Mouse (Mus musculus): ENCODE results near the gene Slc22a15.
"Not testable (repeated sequence)": the region's sequence is repeated elsewhere in the genome, so short reads cannot be mapped to it uniquely, and the experiment has no call there.

Slc22a15 gene

DNA sequence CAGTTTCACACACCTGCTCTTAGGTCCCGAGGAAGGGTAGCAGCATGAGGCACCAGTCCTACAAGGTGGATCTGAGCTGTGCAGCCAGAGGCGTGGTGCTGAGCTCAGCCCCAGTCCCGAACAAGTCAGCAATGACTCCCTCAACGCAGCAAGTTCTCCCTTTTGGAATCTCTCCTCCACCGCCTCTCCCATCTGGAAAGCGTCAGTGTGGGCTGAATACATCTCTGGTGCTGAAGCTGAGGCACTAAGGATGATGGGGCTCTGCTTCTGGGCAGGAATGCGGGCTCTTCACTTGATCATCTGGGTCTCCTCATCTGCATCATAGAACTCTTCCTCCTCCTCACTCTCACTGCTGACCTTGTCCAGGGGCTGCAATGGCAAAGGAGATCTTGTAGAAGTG is 64.1 kb downstream of the Slc22a15 start:
- no peak for DNase-seq

GRCm38 (mm10) chr3:101859740-101860139 is 64.5 kb downstream of the Slc22a15 start:
- no peak for DNase-seq

GRCm38 (mm10) chr3:101854075-101854474 is 70.2 kb downstream of the Slc22a15 start:
- no peak for DNase-seq

DNA sequence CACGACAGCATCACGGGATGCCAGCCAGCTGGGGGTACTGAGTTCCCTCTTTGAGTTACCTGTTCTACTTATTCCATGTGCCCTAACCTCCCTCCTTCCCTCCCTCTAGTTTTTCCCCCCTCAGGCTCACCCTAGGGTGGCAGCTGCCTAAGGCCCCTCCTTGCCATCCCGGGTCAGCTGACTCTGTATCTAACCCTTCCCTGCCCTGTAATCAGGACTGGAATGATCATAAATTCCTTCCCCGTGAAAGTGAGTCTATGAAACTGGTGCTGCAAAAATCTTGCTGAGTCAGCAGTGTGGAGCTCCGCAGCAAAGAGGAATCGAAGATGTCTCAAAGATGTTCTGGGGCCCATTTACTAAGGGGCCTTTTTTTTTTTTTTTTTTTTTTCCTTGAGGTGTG is 72.9 kb downstream of the Slc22a15 start:
- no peak for DNase-seq

DNA sequence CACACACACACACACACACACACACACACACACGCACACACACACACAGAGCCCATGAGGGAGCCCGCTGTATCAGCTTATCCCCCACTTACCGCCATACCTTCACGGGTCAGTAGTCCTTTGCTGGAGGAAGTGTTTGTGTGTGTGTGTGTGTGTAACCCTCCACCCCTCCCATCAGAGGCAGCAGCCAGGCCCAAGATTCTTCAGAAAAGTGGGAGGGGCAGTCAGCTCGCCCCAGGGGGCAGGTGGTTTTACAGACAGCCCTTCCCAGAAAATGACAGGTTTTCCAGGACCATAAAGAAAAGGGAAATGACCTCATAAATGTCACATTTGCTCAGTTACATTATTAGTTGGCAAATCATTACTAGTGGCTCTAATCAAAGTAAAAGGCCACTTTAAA is 75.4 kb downstream of the Slc22a15 start, which contains the start of gene Mab21l3:
Gene Mab21l3 (minus strand): TSS at position 144 of the 400 bp plus-strand sequence.
- DNase-seq: no peak

- DNase-seq: no peak
These were observed 78.2 kb downstream of the Slc22a15 start for GRCm38 (mm10) chr3:101846096-101846495.

DNA sequence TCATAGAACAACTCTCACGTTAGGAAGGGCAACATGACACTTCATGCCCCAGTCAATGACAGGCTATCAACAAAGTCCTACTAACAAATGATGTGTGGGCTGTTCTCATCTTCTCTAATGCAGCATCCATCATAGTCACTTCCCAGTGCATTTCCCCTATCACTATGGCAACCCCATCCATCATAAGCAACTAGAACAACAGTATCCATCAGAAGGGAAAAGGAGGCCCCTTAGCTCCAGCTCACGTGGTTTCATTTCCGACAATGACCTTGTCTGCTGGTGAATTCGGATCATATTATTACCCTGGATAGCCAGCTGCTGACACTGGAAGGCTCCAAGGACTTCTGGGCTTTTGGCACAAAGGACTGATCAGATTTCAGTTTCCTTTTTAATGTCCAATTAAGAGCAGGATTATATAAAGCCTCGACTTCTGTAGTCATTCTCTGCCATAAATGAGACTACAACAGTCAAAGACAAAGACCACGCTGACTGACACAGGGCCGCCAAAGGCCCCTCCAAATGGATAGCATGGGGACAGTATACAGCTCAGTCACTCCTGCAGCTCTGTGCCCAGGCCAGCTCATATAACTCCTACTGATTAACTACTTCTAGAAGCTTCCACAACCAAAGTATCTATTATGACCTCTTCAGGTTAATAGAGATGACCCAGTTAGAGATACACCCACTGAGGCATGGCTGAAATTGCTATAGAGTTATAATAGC is 81.7 kb downstream of the Slc22a15 start:
- no peak for DNase-seq

DNA sequence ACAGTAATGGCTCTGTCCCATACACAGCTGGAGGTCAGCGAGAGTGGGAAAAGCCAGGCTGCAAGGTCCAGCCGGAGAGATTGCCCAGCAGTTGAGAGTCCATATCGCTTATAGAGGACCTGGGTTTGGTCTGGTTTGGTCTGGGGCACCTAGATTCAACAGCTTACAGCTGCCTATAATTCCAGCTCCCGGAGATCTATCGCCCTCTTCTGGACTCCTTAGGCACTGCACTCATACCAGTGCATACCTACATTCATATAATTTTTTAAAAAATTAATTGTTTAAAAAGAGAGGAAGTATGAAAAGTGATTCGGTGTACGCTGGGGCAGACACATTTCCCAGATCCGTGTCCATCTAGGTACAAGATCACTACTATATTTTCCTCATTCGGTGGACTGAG is 84.9 kb downstream of the Slc22a15 start:
- no peak for DNase-seq

GRCm38 (mm10) chr3:101836971-101837370 is 87.3 kb downstream of the Slc22a15 start:
- DNase-seq: no peak

DNA sequence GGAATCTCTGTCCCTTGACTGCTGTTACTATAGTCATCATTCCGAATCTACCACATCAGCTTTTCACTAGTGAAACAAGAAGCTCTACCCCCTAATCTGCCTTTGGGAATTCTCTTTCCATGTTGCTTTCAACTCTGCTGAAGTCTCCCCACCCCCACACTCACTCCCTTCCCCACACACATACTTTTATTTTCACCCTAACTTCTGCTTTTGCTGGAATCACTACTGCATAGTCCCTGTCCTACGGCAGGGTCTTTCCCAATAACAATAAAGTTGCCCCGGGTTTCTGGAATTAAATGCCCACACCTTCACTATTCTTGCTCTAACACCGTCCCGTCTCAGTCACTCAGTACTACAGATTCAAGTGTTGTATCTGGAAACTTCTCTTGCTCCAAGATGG is 87.7 kb downstream of the Slc22a15 start:
- DNase-seq: no peak

- no peak for DNase-seq
These were observed 88.2 kb downstream of the Slc22a15 start for GRCm38 (mm10) chr3:101836045-101836444.

GRCm38 (mm10) chr3:101831189-101831858 is 92.9 kb downstream of the Slc22a15 start:
- DNase-seq: peak; percentile 79

GRCm38 (mm10) chr3:101829881-101830616 is 94.2 kb downstream of the Slc22a15 start:
- DNase-seq: no peak

GRCm38 (mm10) chr3:101828595-101828994 is 95.7 kb downstream of the Slc22a15 start:
- no peak for DNase-seq

DNA sequence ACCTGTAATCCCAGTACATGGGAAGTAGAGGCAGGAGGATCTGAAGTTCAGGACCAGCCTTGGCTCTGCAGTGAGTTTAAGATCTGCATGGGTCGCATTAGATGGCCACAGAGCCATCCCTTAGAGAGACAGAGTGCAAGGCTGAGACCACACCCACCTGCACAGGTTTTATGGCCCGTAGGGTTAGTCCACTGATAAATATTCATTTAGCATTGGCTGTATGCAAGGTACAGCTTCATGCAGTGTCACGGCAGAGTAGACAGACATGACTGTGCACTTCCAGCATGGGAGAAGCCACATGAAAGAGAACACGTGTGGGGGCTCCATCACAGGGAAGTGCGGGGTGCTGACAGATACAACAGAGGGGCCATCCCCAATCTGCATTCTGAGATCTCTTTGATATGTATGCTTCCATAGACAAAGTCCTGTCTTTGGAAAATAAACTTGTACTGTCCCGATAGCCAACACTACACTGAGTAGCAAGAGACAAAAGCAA is 97.0 kb downstream of the Slc22a15 start:
- DNase-seq: peak; percentile 66

DNA sequence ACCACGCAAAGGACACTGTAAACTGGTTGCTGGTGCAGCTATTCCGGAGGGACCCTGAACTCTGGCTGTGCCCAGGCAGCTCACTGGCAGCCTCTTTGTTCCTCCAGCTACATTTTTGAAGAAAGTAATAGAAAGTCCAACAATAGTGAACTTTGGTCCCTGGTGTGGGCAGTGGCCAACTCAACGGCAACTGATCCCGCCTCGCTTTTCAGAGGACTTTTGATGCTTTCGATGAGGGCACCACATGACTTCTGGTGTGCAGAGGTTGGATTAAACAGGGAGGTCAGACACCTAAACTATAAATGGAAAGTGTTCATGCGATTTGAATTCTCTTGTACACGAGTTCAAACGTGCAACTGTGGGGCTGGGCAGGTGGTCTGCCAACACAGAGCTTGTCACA is 99.9 kb downstream of the Slc22a15 start:
- no peak for DNase-seq

DNA sequence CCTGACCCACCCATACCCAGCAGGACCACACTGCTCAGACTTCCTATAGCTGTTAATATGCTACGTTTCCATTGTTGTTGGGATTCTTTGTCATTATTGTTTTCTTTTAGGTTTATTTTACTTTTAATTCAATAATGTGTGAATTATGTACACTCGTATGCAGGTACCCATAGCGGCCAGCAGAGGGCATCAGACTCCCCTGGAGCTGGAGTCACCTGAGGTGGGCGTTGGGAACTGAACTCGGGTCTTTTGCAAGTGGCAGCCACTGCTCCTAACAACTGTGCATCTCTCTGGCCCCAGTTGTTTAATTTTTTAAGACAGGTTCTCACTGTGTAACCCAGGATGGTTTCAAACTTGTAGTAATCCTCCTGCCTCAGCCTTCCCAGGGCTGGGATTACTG is 102.2 kb downstream of the Slc22a15 start:
- no peak for DNase-seq

DNA sequence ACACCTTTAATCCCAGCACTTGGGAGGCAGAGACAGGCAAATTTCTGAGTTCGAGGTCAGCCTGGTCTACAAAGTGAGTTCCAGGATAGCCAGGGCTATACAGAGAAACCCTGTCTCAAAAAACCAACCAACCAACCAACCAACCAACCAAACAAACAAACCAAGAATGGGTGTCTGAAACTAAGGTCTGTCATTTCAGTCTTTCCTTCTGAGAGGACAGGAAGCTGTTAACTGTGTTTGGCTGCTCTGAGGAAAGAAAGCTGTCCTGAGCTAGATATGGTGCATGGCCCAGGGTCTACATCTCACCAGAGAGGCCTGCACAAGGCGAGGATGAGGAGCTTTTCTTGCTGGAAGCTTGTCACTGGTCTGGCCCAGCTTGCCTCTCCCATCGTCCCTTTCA is 103.5 kb downstream of the Slc22a15 start:
- not testable (repeated sequence) for DNase-seq

DNA sequence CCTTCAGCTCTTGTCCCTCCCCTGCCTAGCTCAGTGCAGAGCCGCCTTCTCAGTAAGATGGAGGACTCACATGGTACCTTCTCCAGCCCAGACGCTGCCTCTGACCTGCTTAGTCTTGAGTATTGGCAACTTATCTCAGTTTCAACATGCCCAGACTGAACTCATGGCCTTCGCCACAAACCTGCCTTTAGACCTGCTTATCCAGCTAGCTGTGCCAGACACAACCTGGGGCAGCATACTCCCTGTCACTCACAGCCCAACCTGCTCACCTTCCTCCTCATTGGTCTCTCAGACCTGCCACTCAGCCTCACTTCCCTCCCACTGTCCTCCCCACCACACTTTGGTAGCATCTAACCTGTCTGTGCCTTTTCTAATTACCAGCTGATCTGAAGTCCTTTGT is 108.2 kb downstream of the Slc22a15 start:
- no peak for DNase-seq

DNA sequence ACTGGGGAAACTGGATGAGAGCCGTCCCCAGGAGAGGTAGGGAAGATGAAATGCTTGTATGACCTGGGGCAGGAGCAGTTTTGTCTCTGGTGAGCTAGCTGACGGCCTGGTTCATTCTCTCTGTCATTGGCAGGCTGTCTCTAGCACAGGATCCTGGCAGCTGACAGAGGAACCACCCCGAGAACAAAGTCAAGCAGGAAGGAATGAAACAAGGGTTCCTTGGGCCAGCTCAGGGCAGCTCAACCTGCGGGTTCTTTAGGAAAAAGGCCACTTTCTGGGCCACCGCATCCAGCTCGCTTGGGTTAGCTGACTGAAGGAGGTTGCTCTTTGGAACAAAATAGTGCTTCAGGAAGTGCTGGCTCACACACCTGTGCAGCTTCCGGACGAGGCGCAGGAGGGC is 109.5 kb downstream of the Slc22a15 start:
- no peak for DNase-seq

GRCm38 (mm10) chr3:101812341-101812962 is 111.8 kb downstream of the Slc22a15 start:
- DNase-seq: peak; percentile 76

GRCm38 (mm10) chr3:101811931-101812330 is 112.3 kb downstream of the Slc22a15 start:
- DNase-seq: no peak

DNA sequence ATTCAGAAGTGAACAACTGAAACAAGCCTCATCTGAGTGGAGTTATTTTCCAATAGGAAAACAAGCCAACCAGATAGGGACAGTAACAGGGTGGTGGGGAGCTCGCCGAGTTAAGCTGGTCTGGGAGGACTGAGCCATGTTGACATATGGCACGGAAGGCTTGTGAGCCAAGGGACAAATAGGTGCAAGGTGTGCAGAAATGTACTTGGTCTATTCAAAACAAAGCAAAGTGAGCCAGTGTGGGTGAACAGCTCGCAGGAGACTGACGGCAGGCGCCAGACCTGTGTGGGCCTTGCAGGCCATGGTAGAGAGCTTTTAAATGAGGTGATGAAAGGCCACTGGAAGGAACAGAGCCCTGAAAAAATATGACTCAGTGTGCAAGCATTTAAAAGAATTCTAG is 116.6 kb downstream of the Slc22a15 start:
- no peak for DNase-seq

Measured in thymus, postnatal 14 days (tissue).